Mouse (Mus musculus): ENCODE data around the gene 4930451I11Rik. TPM values are rescaled to one million over a fixed set of nuclear protein-coding genes. Genes with fewer than 3 reads are reported as not detected.

The 4930451I11Rik gene
- polyA plus RNA-seq, 1 experiment from 2014 or later: not detected

- Histone ChIP-seq H3K27ac (ENCODE audit: low read depth, low read length) (0 out of 2 replicates have a peak overlapping the region, but pooled peaks have one; percentile 62), H3K4me2 (ENCODE audit: low read depth) (peak overlapping the region; percentile 75), H3K4me1 (ENCODE audit: control insufficient read depth, insufficient read depth, low read length) (peaks cover 12% of the 10 kb centered on the region), H3K36me3 (ENCODE audit: control insufficient read depth, insufficient read depth, low read length) (no peaks in the 10 kb centered on the region), H3K4me3 (ENCODE audit: low read depth, low read length) (peak overlapping the region; percentile 46), H3K27me3 (ENCODE audit: control insufficient read depth, insufficient read depth, low read length) (peaks cover 5% of the 10 kb centered on the region; the same call in 1 of the 2 replicates), H3K9me3 (ENCODE audit: control insufficient read depth, low read length) (no peaks in the 10 kb centered on the region), H3K9ac (ENCODE audit: low read length) (peak overlapping the region; percentile 71)
- ATAC-seq (ENCODE audit: insufficient read depth, low FRiP score, low TSS enrichment): 0 out of 2 replicates have a peak, but pooled peaks have one; percentile 2
- no peak for DNase-seq (ENCODE audit: low spot score)
- WGBS: 10% methylated on average over 10 of the region's 10 CpGs
Measured at GRCm38 (mm10) chr7:126823940-126824339, 7.5 kb downstream of the 4930451I11Rik start.

GRCm38 (mm10) chr7:126823202-126823711 lies 8.2 kb downstream of the 4930451I11Rik start:
- Histone ChIP-seq H3K27me3 (ENCODE audit: control insufficient read depth, insufficient read depth, low read length) (peaks cover 5% of the 10 kb centered on the region; the same call in 1 of the 2 replicates), H3K4me2 (ENCODE audit: low read depth) (peak overlapping the region; percentile 75), H3K4me1 (ENCODE audit: control insufficient read depth, insufficient read depth, low read length) (peaks cover 12% of the 10 kb centered on the region), H3K9ac (ENCODE audit: low read length) (peak overlapping the region; percentile 71), H3K36me3 (ENCODE audit: control insufficient read depth, insufficient read depth, low read length) (no peaks in the 10 kb centered on the region), H3K27ac (ENCODE audit: low read depth, low read length) (peak overlapping the region; percentile 62), H3K9me3 (ENCODE audit: control insufficient read depth, low read length) (no peaks in the 10 kb centered on the region), H3K4me3 (ENCODE audit: low read depth, low read length) (peak overlapping the region; percentile 46)
- DNase-seq (ENCODE audit: low spot score) (peak; percentile 64), ATAC-seq (ENCODE audit: insufficient read depth, low FRiP score, low TSS enrichment) (peak; percentile 72)
- 0% methylated on average over 14 of the region's 19 CpGs for WGBS

- WGBS: 4% methylated on average over 9 of the region's 9 CpGs
- Histone ChIP-seq H3K9me3 (ENCODE audit: control insufficient read depth, low read length) (no peaks in the 10 kb centered on the region), H3K4me2 (ENCODE audit: low read depth) (peak overlapping the region; percentile 75), H3K9ac (ENCODE audit: low read length) (peak overlapping the region; percentile 71), H3K4me3 (ENCODE audit: low read depth, low read length) (peak overlapping the region; percentile 46), H3K27me3 (ENCODE audit: control insufficient read depth, insufficient read depth, low read length) (peaks cover 5% of the 10 kb centered on the region; the same call in 1 of the 2 replicates), H3K36me3 (ENCODE audit: control insufficient read depth, insufficient read depth, low read length) (no peaks in the 10 kb centered on the region), H3K27ac (ENCODE audit: low read depth, low read length) (no peak overlapping the region), H3K4me1 (ENCODE audit: control insufficient read depth, insufficient read depth, low read length) (peaks cover 12% of the 10 kb centered on the region)
- no peak for DNase-seq (ENCODE audit: low spot score)
- ATAC-seq (ENCODE audit: insufficient read depth, low FRiP score, low TSS enrichment): no peak
Measured at GRCm38 (mm10) chr7:126822741-126823140, 8.7 kb downstream of the 4930451I11Rik start.

- H3K4me1 ChIP-seq (ENCODE audit: control insufficient read depth, insufficient read depth, low read length): peaks cover 12% of the 10 kb centered on the region
- H3K9me3 ChIP-seq (ENCODE audit: control insufficient read depth, low read length): no peaks in the 10 kb centered on the region
- ATAC-seq (ENCODE audit: insufficient read depth, low FRiP score, low TSS enrichment) (peak; percentile 27; the same call in 1 of the 2 replicates), DNase-seq (ENCODE audit: low spot score) (peak; percentile 81)
- WGBS: 25% methylated on average over 7 of the region's 7 CpGs
- peaks cover 5% of the 10 kb centered on the region; the same call in 1 of the 2 replicates for H3K27me3 ChIP-seq (ENCODE audit: control insufficient read depth, insufficient read depth, low read length)
- no peak overlapping the region for H3K4me3 ChIP-seq (ENCODE audit: low read depth, low read length)
- no peak overlapping the region for H3K4me2 ChIP-seq (ENCODE audit: low read depth)
- no peaks in the 10 kb centered on the region for H3K36me3 ChIP-seq (ENCODE audit: control insufficient read depth, insufficient read depth, low read length)
- no peak overlapping the region for H3K27ac ChIP-seq (ENCODE audit: low read depth, low read length)
- H3K9ac ChIP-seq (ENCODE audit: low read length): peak overlapping the region; percentile 11; the same call in 1 of the 2 replicates
Measured at GRCm38 (mm10) chr7:126821835-126822511, 9.5 kb downstream of the 4930451I11Rik start.

GRCm38 (mm10) chr7:126818818-126819217 lies 12.6 kb downstream of the 4930451I11Rik start:
- WGBS: 36% methylated on average over 1 of the region's 1 CpGs
- Histone ChIP-seq H3K4me1 (ENCODE audit: control insufficient read depth, insufficient read depth, low read length) (peaks cover 12% of the 10 kb centered on the region), H3K4me2 (ENCODE audit: low read depth) (no peak overlapping the region), H3K4me3 (ENCODE audit: low read depth, low read length) (no peak overlapping the region), H3K27ac (ENCODE audit: low read depth, low read length) (no peak overlapping the region), H3K9ac (ENCODE audit: low read length) (no peak overlapping the region), H3K27me3 (ENCODE audit: control insufficient read depth, insufficient read depth, low read length) (peaks cover 5% of the 10 kb centered on the region; the same call in 1 of the 2 replicates), H3K9me3 (ENCODE audit: control insufficient read depth, low read length) (no peaks in the 10 kb centered on the region), H3K36me3 (ENCODE audit: control insufficient read depth, insufficient read depth, low read length) (no peaks in the 10 kb centered on the region)
- ATAC-seq (ENCODE audit: insufficient read depth, low FRiP score, low TSS enrichment): no peak
- no peak for DNase-seq (ENCODE audit: low spot score)

GRCm38 (mm10) chr7:126817595-126817994 lies 13.8 kb downstream of the 4930451I11Rik start:
- Histone ChIP-seq H3K27me3 (ENCODE audit: control insufficient read depth, insufficient read depth, low read length) (peaks cover 3% of the 10 kb centered on the region; the same call in 1 of the 2 replicates), H3K9ac (ENCODE audit: low read length) (no peak overlapping the region), H3K4me2 (ENCODE audit: low read depth) (no peak overlapping the region), H3K27ac (ENCODE audit: low read depth, low read length) (no peak overlapping the region), H3K4me1 (ENCODE audit: control insufficient read depth, insufficient read depth, low read length) (peaks cover 6% of the 10 kb centered on the region), H3K9me3 (ENCODE audit: control insufficient read depth, low read length) (no peaks in the 10 kb centered on the region), H3K36me3 (ENCODE audit: control insufficient read depth, insufficient read depth, low read length) (no peaks in the 10 kb centered on the region), H3K4me3 (ENCODE audit: low read depth, low read length) (no peak overlapping the region)
- ATAC-seq (ENCODE audit: insufficient read depth, low FRiP score, low TSS enrichment): no peak
- DNase-seq (ENCODE audit: low spot score): no peak
- WGBS: 90% methylated on average over 7 of the region's 7 CpGs

- H3K9ac ChIP-seq (ENCODE audit: low read length): no peak overlapping the region
- no peak overlapping the region for H3K4me2 ChIP-seq (ENCODE audit: low read depth)
- 88% methylated on average over 8 of the region's 8 CpGs for WGBS
- no peak overlapping the region for H3K4me3 ChIP-seq (ENCODE audit: low read depth, low read length)
- no peak overlapping the region for H3K27ac ChIP-seq (ENCODE audit: low read depth, low read length)
- no peaks in the 10 kb centered on the region for H3K4me1 ChIP-seq (ENCODE audit: control insufficient read depth, insufficient read depth, low read length)
- H3K9me3 ChIP-seq (ENCODE audit: control insufficient read depth, low read length): no peaks in the 10 kb centered on the region
- ATAC-seq (ENCODE audit: insufficient read depth, low FRiP score, low TSS enrichment): no peak
- H3K36me3 ChIP-seq (ENCODE audit: control insufficient read depth, insufficient read depth, low read length): no peaks in the 10 kb centered on the region
- DNase-seq (ENCODE audit: low spot score): no peak
- no peaks in the 10 kb centered on the region for H3K27me3 ChIP-seq (ENCODE audit: control insufficient read depth, insufficient read depth, low read length)
Measured at GRCm38 (mm10) chr7:126816494-126816893, 14.9 kb downstream of the 4930451I11Rik start.

- Histone ChIP-seq H3K27me3 (ENCODE audit: control insufficient read depth, insufficient read depth, low read length) (no peaks in the 10 kb centered on the region), H3K4me3 (ENCODE audit: low read depth, low read length) (no peak overlapping the region), H3K27ac (ENCODE audit: low read depth, low read length) (no peak overlapping the region), H3K36me3 (ENCODE audit: control insufficient read depth, insufficient read depth, low read length) (no peaks in the 10 kb centered on the region), H3K4me1 (ENCODE audit: control insufficient read depth, insufficient read depth, low read length) (no peaks in the 10 kb centered on the region), H3K9ac (ENCODE audit: low read length) (no peak overlapping the region), H3K9me3 (ENCODE audit: control insufficient read depth, low read length) (no peaks in the 10 kb centered on the region), H3K4me2 (ENCODE audit: low read depth) (no peak overlapping the region)
- ATAC-seq (ENCODE audit: insufficient read depth, low FRiP score, low TSS enrichment) (no peak), DNase-seq (ENCODE audit: low spot score) (no peak)
- 60% methylated on average over 8 of the region's 8 CpGs for WGBS
Measured at GRCm38 (mm10) chr7:126815726-126816222, 15.7 kb downstream of the 4930451I11Rik start.

Data from neural tube, embryonic 11.5 days (tissue).